Mouse (Mus musculus) testis, adult 2 months (tissue): ENCODE data around the gene Fmo5.

Source experiments
- CTCF ChIP-seq: fragments of 200-500 bp; IDR thresholded peaks from 2 replicates; pipeline ENCODE4 v1.5.1; 2012; ENCODE audit warnings: low read depth, mild to moderate bottlenecking, inconsistent platforms, low read length, moderate library complexity; ENCODE audit not compliant: control insufficient read depth, insufficient read depth, insufficient replicate concordance
- POLR2A ChIP-seq: fragments of 200-500 bp; IDR thresholded peaks from 2 replicates; pipeline ENCODE4 v1.6.1; 2012; ENCODE audit warnings: low read depth, mild to moderate bottlenecking, inconsistent platforms, low read length, moderate library complexity; ENCODE audit not compliant: control insufficient read depth

- TF ChIP-seq CTCF (no peak), POLR2A (no peak)
Measured at GRCm38 (mm10) chr3:97653781-97654180, 25.2 kb downstream of the Fmo5 start.
